Comparison of ENCODE assay signal across 22 mouse cellular contexts in genomic region chrX:58174326-58174725, GRCm38 (mm10).
DNase-seq lines count a peak whose midpoint lies in the region; ATAC-seq and TF ChIP-seq lines count a peak whose summit lies in the region.
"Had no signal": no experiment of that assay in that cellular context is flagged by ENCODE, and none has a peak within 500 bp of the region (broad histone marks: within the 10 kb centered on the region; RNA-seq: fewer than 3 reads in every experiment).

No protein-coding gene starts in this region.

- H3K4me1 ChIP-seq in cortical plate, adult 2 months (ENCODE audit: control insufficient read depth, insufficient read depth, low read length), result no peaks in the 10 kb centered on the region
- H3K4me1 ChIP-seq: embryonic facial prominence, embryonic 13.5 days; embryonic facial prominence, embryonic 15.5 days; forebrain, embryonic 10.5 days; forebrain, embryonic 12.5 days had no signal

- TF ChIP-seq POLR2A in cortical plate, adult 2 months (IDR thresholded peaks at IDR 0.05; ENCODE audit: extremely low read depth, insufficient read depth, low read length), result no peak

- ATAC-seq in frontal cortex, adult (ENCODE audit: low TSS enrichment), result peak; percentile 92
- ATAC-seq: forebrain, embryonic 14.5 days; forebrain, embryonic 16.5 days had no signal

- TF ChIP-seq CTCF in cortical plate, adult 2 months (IDR thresholded peaks at IDR 0.05; ENCODE audit: extremely low read depth, insufficient read depth, low read length), result no peak

- no peak for DNase-seq in frontal cortex, postnatal 14 days (ENCODE audit: low spot score in 2 of 2)
- peak; percentile 0 for DNase-seq in 416B (ENCODE audit: low read depth)
- no peak for DNase-seq in ovary, postnatal 36 days (ENCODE audit: low spot score)
- DNase-seq in retina, postnatal 1 day, result no peak
- DNase-seq: adrenal gland, adult 2 months; adrenal gland, postnatal 10 days; adrenal gland, postnatal 25 days; cerebellum, adult 11-12 months; cerebellum, adult 2 months; cerebellum, adult 9-10 months; cerebellum, postnatal 10 days; cerebellum, postnatal 25 days; embryo, embryonic 11 days had no signal

- H3K4me3 ChIP-seq in cortical plate, adult 2 months (ENCODE audit: insufficient read depth, low read length), result no peak overlapping the region
- H3K4me3 ChIP-seq: embryonic facial prominence, embryonic 13.5 days; embryonic facial prominence, embryonic 15.5 days; erythroblast, embryonic 14.5 days; forebrain, embryonic 10.5 days; forebrain, embryonic 12.5 days had no signal

- 0 out of 2 replicates have a peak overlapping the region, but pooled peaks have one; percentile 42 for H3K27ac ChIP-seq in cortical plate, adult 2 months (ENCODE audit: insufficient read depth, low read length)
- H3K27ac ChIP-seq: embryonic facial prominence, embryonic 13.5 days; embryonic facial prominence, embryonic 15.5 days; forebrain, embryonic 10.5 days; forebrain, embryonic 12.5 days had no signal
